Mouse (Mus musculus) midbrain, embryonic 11.5 days (tissue): ENCODE measurements around the gene Zar1l. TPM values are rescaled to one million over a fixed set of nuclear protein-coding genes. Genes with fewer than 3 reads are reported as not detected.

ENCODE experiments used
- ATAC-seq: fragments of 200-750 bp; cut with Nextera tagmentation; 2 replicates; pipeline ENCODE4 v1.8.0; 2017; ENCODE audit warnings: moderate TSS enrichment, moderate library complexity; ENCODE audit not compliant: low FRiP score
- DNase-seq: peaks from one replicate; pipeline ENCODE4 v3.0.0; 2015; ENCODE audit warnings: low spot score; ENCODE audit errors: missing footprints
- H3K27ac ChIP-seq: fragments of 300-500 bp; sonication (generic); 2 replicates; pipeline ENCODE4 v1.5.1; 2014; ENCODE audit warnings: low read depth, low read length
- H3K27me3 ChIP-seq: fragments of 300-500 bp; sonication (generic); 2 replicates; pipeline ENCODE4 v1.6.1; 2014; ENCODE audit warnings: mild to moderate bottlenecking, low read length, moderate library complexity, mixed read lengths; ENCODE audit not compliant: control insufficient read depth, insufficient read depth
- H3K36me3 ChIP-seq: fragments of 300-500 bp; sonication (generic); 2 replicates; pipeline ENCODE4 v1.6.1; 2014; ENCODE audit warnings: mild to moderate bottlenecking, low read length, moderate library complexity, mixed read lengths; ENCODE audit not compliant: control insufficient read depth, insufficient read depth
- H3K4me1 ChIP-seq: fragments of 300-500 bp; sonication (generic); 2 replicates; pipeline ENCODE4 v1.6.1; 2014; ENCODE audit warnings: low read length; ENCODE audit not compliant: control insufficient read depth, insufficient read depth
- H3K4me2 ChIP-seq: fragments of 300-500 bp; sonication (generic); 2 replicates; pipeline ENCODE4 v1.6.1; 2014; ENCODE audit warnings: mild to moderate bottlenecking, moderate library complexity
- H3K4me3 ChIP-seq: fragments of 300-500 bp; sonication (generic); 2 replicates; pipeline ENCODE4 v1.5.1; 2014; ENCODE audit warnings: low read depth, low read length
- H3K9ac ChIP-seq: fragments of 300-500 bp; sonication (generic); 2 replicates; pipeline ENCODE4 v1.6.1; 2014; ENCODE audit warnings: low read length
- H3K9me3 ChIP-seq: fragments of 300-500 bp; sonication (generic); 2 replicates; pipeline ENCODE4 v1.6.1; 2016; ENCODE audit warnings: low read length; ENCODE audit not compliant: control insufficient read depth
- WGBS: fragments of 180-500 bp; shearing (Covaris S2); extraction: QIAGEN DNeasy Blood & Tissue Kit; methylation state at CpG from one replicate; pipeline ENCODE4 v1.1.7; 2014; 5-methylcytosine and 5-hydroxymethylcytosine counted together
- polyA plus RNA-seq: library from polyadenylated mRNA; unstranded; fragments of >200 nt; fragmentation: Nextera tagmentation; extraction: Ambion mirVana; gene quantifications from 2 replicates; pipeline ENCODE4 v1.2.1, GENCODE M21; 2014

The Zar1l gene
- not detected in 2 replicates for polyA plus RNA-seq

GRCm38 (mm10) chr5:150518064-150518463, at the start of gene Zar1l:
TSS of gene Zar1l (minus strand) at chr5:150518164.
- DNase-seq (no peak), ATAC-seq (no peak)
- no peaks in the 10 kb centered on the region for H3K27me3 ChIP-seq
- WGBS = 74% methylated on average over 4 of the region's 4 CpGs
- H3K9me3 ChIP-seq = no peaks in the 10 kb centered on the region
- H3K9ac ChIP-seq = no peak within 1 kb of the TSS
- no peaks in the 10 kb centered on the region for H3K4me1 ChIP-seq
- no peak within 1 kb of the TSS for H3K4me2 ChIP-seq
- no peaks in the 10 kb centered on the region for H3K36me3 ChIP-seq
- no peak within 1 kb of the TSS for H3K4me3 ChIP-seq
- no peak within 1 kb of the TSS for H3K27ac ChIP-seq

GRCm38 (mm10) chr5:150566971-150567370, 49.0 kb upstream of the Zar1l start:
- DNase-seq = no peak
- no peak overlapping the region for H3K4me2 ChIP-seq
- no peaks in the 10 kb centered on the region for H3K9me3 ChIP-seq
- WGBS = 87% methylated on average over 5 of the region's 5 CpGs
- peaks cover 5% of the 10 kb centered on the region; the same call in 1 of the 2 replicates for H3K36me3 ChIP-seq
- no peak overlapping the region for H3K27ac ChIP-seq
- H3K4me3 ChIP-seq = no peak overlapping the region
- H3K4me1 ChIP-seq = no peaks in the 10 kb centered on the region
- ATAC-seq = no peak
- H3K9ac ChIP-seq = no peak overlapping the region
- H3K27me3 ChIP-seq = no peaks in the 10 kb centered on the region

- no peak overlapping the region for H3K9ac ChIP-seq
- DNase-seq = no peak
- H3K9me3 ChIP-seq = no peaks in the 10 kb centered on the region
- H3K4me3 ChIP-seq = no peak overlapping the region
- no peaks in the 10 kb centered on the region for H3K27me3 ChIP-seq
- ATAC-seq = no peak
- H3K36me3 ChIP-seq = peaks cover 5% of the 10 kb centered on the region; the same call in 1 of the 2 replicates
- H3K27ac ChIP-seq = no peak overlapping the region
- H3K4me2 ChIP-seq = no peak overlapping the region
- no peaks in the 10 kb centered on the region for H3K4me1 ChIP-seq
- 76% methylated on average over 3 of the region's 3 CpGs for WGBS
Observed at GRCm38 (mm10) chr5:150566226-150566625, 48.3 kb upstream of the Zar1l start.

DNA sequence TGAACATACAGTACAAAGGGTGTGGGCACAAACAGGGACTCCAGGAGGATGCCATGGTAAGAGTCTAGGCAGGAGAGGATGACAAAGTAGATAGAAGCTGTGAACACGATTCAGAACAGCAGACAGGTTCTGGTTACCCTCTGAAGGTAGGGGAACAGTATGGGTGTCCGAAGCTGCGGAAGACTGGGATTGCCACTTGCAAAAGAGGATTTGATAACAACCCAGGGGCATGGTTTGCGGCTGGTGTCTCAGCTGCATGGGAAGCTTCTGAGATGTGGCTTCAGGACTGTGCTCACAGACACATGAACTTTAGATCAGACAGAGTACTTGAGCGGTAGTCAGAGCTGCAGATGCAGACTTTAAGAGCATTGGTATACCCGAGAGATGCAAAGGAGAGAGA, 46.5 kb upstream of the Zar1l start:
- DNase-seq = no peak
- no peaks in the 10 kb centered on the region for H3K9me3 ChIP-seq

GRCm38 (mm10) chr5:150561783-150562182, 43.8 kb upstream of the Zar1l start:
- Histone ChIP-seq H3K9me3 (no peaks in the 10 kb centered on the region), H3K4me3 (no peak overlapping the region), H3K27me3 (no peaks in the 10 kb centered on the region), H3K4me2 (no peak overlapping the region), H3K9ac (no peak overlapping the region), H3K27ac (no peak overlapping the region), H3K36me3 (no peaks in the 10 kb centered on the region; the same call in 1 of the 2 replicates), H3K4me1 (no peaks in the 10 kb centered on the region)
- DNase-seq (no peak), ATAC-seq (no peak)
- WGBS = 91% methylated on average over 5 of the region's 5 CpGs

More for the DNA sequence above, 46.5 kb upstream of the Zar1l start:
- Histone ChIP-seq H3K4me2 (no peak overlapping the region), H3K27ac (no peak overlapping the region), H3K4me3 (no peak overlapping the region), H3K4me1 (no peaks in the 10 kb centered on the region), H3K36me3 (peaks cover 5% of the 10 kb centered on the region; the same call in 1 of the 2 replicates), H3K9ac (no peak overlapping the region), H3K27me3 (no peaks in the 10 kb centered on the region)
- 94% methylated on average over 6 of the region's 6 CpGs for WGBS
- ATAC-seq = no peak

DNA sequence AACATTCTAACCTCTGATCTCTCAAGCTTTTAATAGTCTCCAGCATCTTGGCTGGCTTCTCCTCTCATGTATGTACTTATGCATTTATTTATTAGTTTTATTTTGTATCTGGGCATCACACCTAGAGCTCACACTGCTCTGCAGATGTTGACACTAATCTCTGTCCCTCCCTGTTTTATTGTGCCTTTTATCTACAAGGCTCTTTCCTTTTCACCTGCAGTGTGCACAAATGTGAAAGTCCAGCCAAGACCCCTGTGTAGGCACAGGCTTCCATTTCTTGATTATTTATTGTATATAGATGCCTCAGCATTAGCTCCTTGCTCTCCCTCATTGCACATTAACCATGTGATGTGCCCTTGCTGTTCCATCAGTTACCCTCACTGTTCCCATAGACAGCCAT, 43.4 kb upstream of the Zar1l start:
- Histone ChIP-seq H3K9ac (no peak overlapping the region), H3K9me3 (no peaks in the 10 kb centered on the region), H3K27ac (no peak overlapping the region), H3K36me3 (no peaks in the 10 kb centered on the region; the same call in 1 of the 2 replicates), H3K4me2 (no peak overlapping the region), H3K27me3 (no peaks in the 10 kb centered on the region), H3K4me1 (no peaks in the 10 kb centered on the region), H3K4me3 (no peak overlapping the region)
- no peak for DNase-seq
- ATAC-seq = no peak

- DNase-seq = no peak
- no peaks in the 10 kb centered on the region; the same call in 1 of the 2 replicates for H3K36me3 ChIP-seq
- WGBS = 97% methylated on average over 5 of the region's 5 CpGs
Observed at GRCm38 (mm10) chr5:150560851-150561250, 42.9 kb upstream of the Zar1l start.

DNA sequence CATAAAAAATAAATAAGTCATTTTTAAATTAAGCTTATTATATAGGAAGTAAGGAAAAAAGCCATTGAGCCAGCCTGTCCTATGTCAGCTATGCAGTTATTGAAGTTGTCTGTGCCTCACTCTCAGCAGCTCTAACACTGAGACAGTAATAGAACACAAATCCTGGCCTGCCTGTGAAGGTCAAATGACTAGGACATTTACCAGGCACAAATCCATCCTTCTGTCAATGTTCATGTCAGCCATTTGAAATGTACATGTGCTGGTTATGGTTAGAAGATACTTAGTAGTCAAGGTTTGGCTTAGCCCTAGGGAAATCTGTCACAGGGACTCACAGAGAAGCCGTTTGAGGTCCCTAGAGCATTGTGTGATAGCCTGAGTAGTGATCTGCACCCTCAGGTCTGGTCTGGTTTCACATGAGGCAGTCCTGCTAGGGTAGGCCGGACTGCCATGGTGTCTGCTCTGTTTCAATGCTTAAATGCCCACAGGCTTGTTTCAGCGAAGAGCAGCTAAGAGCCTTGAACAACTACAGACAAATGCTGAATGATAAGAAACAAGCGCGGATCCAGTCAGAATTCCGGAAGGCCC, 41.6 kb upstream of the Zar1l start:
- DNase-seq (no peak), ATAC-seq (no peak)
- Histone ChIP-seq H3K36me3 (no peaks in the 10 kb centered on the region; the same call in 1 of the 2 replicates), H3K4me1 (no peaks in the 10 kb centered on the region), H3K9me3 (no peaks in the 10 kb centered on the region), H3K9ac (no peak overlapping the region), H3K27me3 (no peaks in the 10 kb centered on the region), H3K4me2 (no peak overlapping the region), H3K4me3 (no peak overlapping the region), H3K27ac (no peak overlapping the region)
- 94% methylated on average over 6 of the region's 6 CpGs for whole genome bisulfite sequencing

More at GRCm38 (mm10) chr5:150560851-150561250, 42.9 kb upstream of the Zar1l start:
- no peaks in the 10 kb centered on the region for H3K27me3 ChIP-seq
- H3K4me2 ChIP-seq = no peak overlapping the region
- no peaks in the 10 kb centered on the region for H3K4me1 ChIP-seq
- no peaks in the 10 kb centered on the region for H3K9me3 ChIP-seq
- ATAC-seq = no peak
- no peak overlapping the region for H3K9ac ChIP-seq
- no peak overlapping the region for H3K27ac ChIP-seq
- H3K4me3 ChIP-seq = no peak overlapping the region

DNA sequence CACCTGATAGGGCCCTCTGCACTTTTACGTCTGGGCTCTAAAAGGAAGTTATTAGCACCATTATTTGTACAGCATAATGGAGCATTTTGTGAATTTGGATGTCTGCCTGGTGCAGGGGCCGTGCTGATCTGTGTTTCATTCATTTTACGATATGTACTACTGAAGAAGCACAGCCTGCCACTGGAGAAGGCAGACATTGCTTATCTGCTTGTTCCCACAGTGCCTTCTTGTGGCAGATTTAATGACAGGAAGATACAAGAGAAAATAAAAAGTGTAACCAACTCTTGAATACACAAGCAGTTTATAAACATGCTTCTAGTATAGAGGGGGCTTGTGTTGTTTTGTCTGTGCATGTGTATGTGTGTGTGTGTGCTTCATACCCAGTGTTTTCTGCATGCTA, 33.7 kb upstream of the Zar1l start:
- no peak overlapping the region for H3K9ac ChIP-seq
- H3K4me2 ChIP-seq = no peak overlapping the region
- no peaks in the 10 kb centered on the region for H3K27me3 ChIP-seq
- no peak overlapping the region for H3K27ac ChIP-seq
- no peaks in the 10 kb centered on the region for H3K4me1 ChIP-seq
- H3K9me3 ChIP-seq = no peaks in the 10 kb centered on the region
- 90% methylated on average over 3 of the region's 3 CpGs for WGBS
- DNase-seq (no peak), ATAC-seq (no peak)
- H3K36me3 ChIP-seq = peaks cover 14% of the 10 kb centered on the region; the same call in 1 of the 2 replicates
- no peak overlapping the region for H3K4me3 ChIP-seq
